Mouse (Mus musculus) liver, embryonic 14.5 days (tissue): ENCODE data around the gene Maats1. TPM values are rescaled to one million over a fixed set of nuclear protein-coding genes. Genes with fewer than 3 reads are reported as not detected.

Source experiments
- ATAC-seq: fragments of 200-750 bp; cut with Nextera tagmentation; 2 replicates; pipeline ENCODE4 v1.8.0; 2017; ENCODE audit warnings: moderate number of reproducible peaks, mild to moderate bottlenecking, moderate library complexity; ENCODE audit not compliant: insufficient read depth
- DNase-seq, 3 experiments: peaks; one replicate each; pipeline ENCODE4 v3.0.0-alpha.2; 2012 to 2013; ENCODE audit warnings: low read depth in 3 of 3, low spot score in 3 of 3
- H3K27ac ChIP-seq: fragments of 300-500 bp; sonication (generic); 2 replicates; pipeline ENCODE4 v1.5.1; 2014; ENCODE audit warnings: moderate library complexity, mild to moderate bottlenecking, control low read depth, inconsistent platforms
- H3K27me3 ChIP-seq: fragments of 300-500 bp; sonication (generic); 2 replicates; pipeline ENCODE4 v1.6.1; 2014; ENCODE audit warnings: mild to moderate bottlenecking, low read length, moderate library complexity; ENCODE audit not compliant: control insufficient read depth, insufficient read depth
- H3K36me3 ChIP-seq: fragments of 300-500 bp; sonication (generic); replicated peaks from 2 replicates; pipeline ENCODE4 v1.6.1; 2014; ENCODE audit warnings: low read depth; ENCODE audit not compliant: control insufficient read depth, insufficient read depth
- H3K4me1 ChIP-seq, 2 experiments: fragments of 200-500 bp in 1 of 2; fragments of 300-500 bp in 1 of 2; sonication (generic) in 1 of 2; replicated peaks; 2 replicates each; pipeline ENCODE4 v1.6.1; 2012 to 2014; ENCODE audit warnings: antibody characterized with exemption in 1 of 2, inconsistent platforms in 1 of 2, low read length in 1 of 2; ENCODE audit not compliant: control insufficient read depth in 2 of 2, insufficient read depth in 2 of 2
- H3K4me2 ChIP-seq: fragments of 300-500 bp; sonication (generic); 2 replicates; pipeline ENCODE4 v1.6.1; 2014; ENCODE audit warnings: low read depth, mild to moderate bottlenecking, control low read depth, moderate library complexity
- H3K4me3 ChIP-seq, 2 experiments: fragments of 200-500 bp in 1 of 2; fragments of 300-500 bp in 1 of 2; sonication (generic) in 1 of 2; 2 replicates each; pipeline ENCODE4 v1.5.1; 2012 to 2014; ENCODE audit warnings: low read depth in 2 of 2, low read length in 2 of 2, mild to moderate bottlenecking in 2 of 2, control low read depth in 1 of 2, inconsistent platforms in 1 of 2, moderate library complexity in 1 of 2; ENCODE audit not compliant: insufficient read depth in 1 of 2
- H3K9ac ChIP-seq: fragments of 300-500 bp; sonication (generic); replicated peaks from 2 replicates; pipeline ENCODE4 v1.6.1; 2014; ENCODE audit warnings: mild to moderate bottlenecking, control low read depth, moderate library complexity
- H3K9me3 ChIP-seq: fragments of 300-500 bp; sonication (generic); 2 replicates; pipeline ENCODE4 v1.6.1; 2016; ENCODE audit warnings: low read length, mixed read lengths; ENCODE audit not compliant: control insufficient read depth
- CTCF ChIP-seq: IDR thresholded peaks from 2 replicates; pipeline ENCODE4 v1.5.1; 2016; ENCODE audit warnings: antibody characterized with exemption, low read depth, control low read depth
- EP300 ChIP-seq: IDR thresholded peaks from 2 replicates; pipeline ENCODE4 v1.6.1; 2016; ENCODE audit warnings: antibody characterized with exemption, low read depth
- WGBS: fragments of 180-500 bp; shearing (Covaris S2); extraction: QIAGEN DNeasy Blood & Tissue Kit; methylation state at CpG from one replicate; pipeline ENCODE4 v1.1.7; 2014; ENCODE audit not compliant: insufficient replicate concordance; 5-methylcytosine and 5-hydroxymethylcytosine counted together
- polyA plus RNA-seq, 2 experiments: library from polyadenylated mRNA; depleted of rRNA in 1 of 2; stranded (reverse) in 1 of 2; unstranded in 1 of 2; fragments of >200 nt; fragmentation: Nextera tagmentation in 1 of 2; extraction: Ambion mirVana in 1 of 2; gene quantifications; 2 replicates each; pipeline versions ENCODE4 v1.2.1 to v1.2.3; 2012 to 2014

The Maats1 gene
- polyA plus RNA-seq, 2 experiments = 0.01 TPM; not detected in 1

DNA sequence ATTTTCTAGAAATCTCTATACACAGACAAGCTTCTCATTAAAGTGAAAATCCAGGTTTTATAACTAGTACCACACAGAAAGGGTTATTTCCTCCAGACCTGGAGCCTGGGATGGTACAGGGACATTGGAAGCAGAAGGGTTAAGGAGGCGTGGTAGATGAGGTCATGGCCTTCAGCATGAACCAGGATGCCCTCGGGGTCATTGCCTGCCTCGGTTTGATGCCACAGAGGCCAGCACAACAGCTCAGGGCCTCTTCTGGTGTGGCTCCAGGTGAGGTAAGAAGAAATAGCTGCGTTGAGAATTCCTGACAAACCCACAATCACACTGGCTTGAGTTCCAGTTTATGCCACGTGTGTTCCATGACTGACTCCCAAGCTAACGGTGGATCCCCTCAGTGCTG is 53.1 kb downstream of the Maats1 start:
- DNase-seq (no peak), ATAC-seq (no peak; the same call in 1 of the 2 replicates)
- Histone ChIP-seq H3K4me2 (0 out of 2 replicates have a peak overlapping the region, but pooled peaks have one; percentile 6), H3K27ac (no peak overlapping the region), H3K9me3 (no peaks in the 10 kb centered on the region), H3K4me1 (peaks cover 0 to 24% of the 10 kb centered on the region in 2 experiments; a peak in 2 of 4 replicates), H3K27me3 (no peaks in the 10 kb centered on the region), H3K9ac (no peak overlapping the region), H3K36me3 (no peaks in the 10 kb centered on the region), H3K4me3 (no peak overlapping the region)
- 20% methylated on average over 6 of the region's 6 CpGs for WGBS
- no peak for TF ChIP-seq CTCF
- TF ChIP-seq EP300 = no peak

DNA sequence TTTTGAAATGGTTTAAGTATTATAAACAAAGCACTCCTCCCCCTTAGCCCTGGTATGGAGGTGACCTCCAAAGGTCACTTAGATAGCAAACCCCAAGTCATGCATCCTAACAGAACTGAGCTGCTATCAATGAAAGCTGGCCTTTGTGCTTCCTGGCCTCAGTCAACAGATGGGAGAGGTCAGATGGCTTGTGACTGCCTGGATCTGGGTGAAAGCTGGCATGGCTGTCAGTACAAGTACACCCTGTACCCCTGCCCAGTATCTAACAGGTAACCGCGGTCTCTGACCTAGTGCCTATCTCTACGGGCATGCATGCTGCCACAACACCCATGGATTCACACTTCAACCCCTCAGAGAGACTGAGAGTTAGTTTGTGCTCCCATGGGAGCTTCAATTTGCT is 54.2 kb downstream of the Maats1 start:
- H3K4me3 ChIP-seq = no peak overlapping the region
- peak overlapping the region; percentile 2; the same call in 1 of the 2 replicates for H3K4me2 ChIP-seq
- ATAC-seq = peak; percentile 73
- H3K9ac ChIP-seq = no peak overlapping the region
- 58% methylated on average over 3 of the region's 3 CpGs for WGBS
- no peaks in the 10 kb centered on the region for H3K27me3 ChIP-seq
- no peak overlapping the region for H3K27ac ChIP-seq
- no peaks in the 10 kb centered on the region for H3K36me3 ChIP-seq
- TF ChIP-seq CTCF = no peak
- no peak for TF ChIP-seq EP300
- no peaks in the 10 kb centered on the region for H3K9me3 ChIP-seq
- H3K4me1 ChIP-seq = peaks cover 0 to 24% of the 10 kb centered on the region in 2 experiments; a peak in 2 of 4 replicates
- no peak for DNase-seq

DNA sequence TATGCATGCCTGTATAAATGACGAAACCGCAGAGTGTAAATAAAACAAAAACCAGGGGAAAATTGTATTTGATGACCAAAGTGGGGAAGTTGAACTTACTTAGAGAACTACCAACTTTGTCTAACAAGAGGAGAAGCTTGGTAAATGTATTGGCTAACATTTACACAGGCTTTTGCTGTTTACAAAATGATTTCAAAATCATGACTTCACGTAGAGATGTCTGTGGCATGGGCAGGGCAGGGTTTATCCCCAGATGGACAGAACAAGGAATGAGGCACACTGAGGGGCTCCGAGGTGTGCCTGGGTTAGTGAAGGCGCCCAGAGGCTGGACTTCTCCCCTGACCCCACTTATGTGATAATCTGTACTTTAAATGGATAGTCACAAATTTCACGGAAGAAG is 54.6 kb downstream of the Maats1 start:
- TF ChIP-seq EP300 = no peak
- 56% methylated on average over 6 of the region's 6 CpGs for WGBS
- H3K27ac ChIP-seq = no peak overlapping the region

DNA sequence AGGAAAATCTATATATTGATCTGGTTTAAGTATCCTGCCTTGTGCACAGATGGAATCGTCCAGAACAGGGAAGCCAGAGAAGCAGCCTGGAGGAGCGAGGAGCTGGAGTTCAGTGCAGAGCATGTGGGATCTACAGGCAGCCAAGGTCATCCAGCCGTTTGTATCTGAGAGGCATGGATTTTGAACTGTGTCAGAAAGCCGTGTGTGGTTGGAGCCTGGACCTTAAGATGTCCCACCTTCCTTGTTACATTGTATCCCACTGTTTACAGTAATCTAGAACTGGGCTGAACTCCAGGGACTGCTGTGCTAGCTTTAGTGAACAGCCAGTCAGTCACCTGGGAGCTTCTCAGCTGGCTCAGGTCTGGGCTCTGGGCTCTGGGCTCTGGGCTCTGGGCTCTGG is 55.4 kb downstream of the Maats1 start:
- DNase-seq (no peak), ATAC-seq (no peak)
- Histone ChIP-seq H3K27ac (no peak overlapping the region; the same call in 1 of the 2 replicates), H3K27me3 (no peaks in the 10 kb centered on the region), H3K4me1 (peaks cover 0 to 24% of the 10 kb centered on the region in 2 experiments; a peak in 2 of 4 replicates), H3K4me3 (no peak overlapping the region), H3K4me2 (no peak overlapping the region), H3K9ac (no peak overlapping the region), H3K9me3 (no peaks in the 10 kb centered on the region), H3K36me3 (no peaks in the 10 kb centered on the region)
- TF ChIP-seq EP300 = no peak
- no peak for TF ChIP-seq CTCF
- WGBS = 48% methylated on average over 4 of the region's 4 CpGs

More for the DNA sequence above, 54.6 kb downstream of the Maats1 start:
- no peak overlapping the region; the same call in 1 of the 2 replicates for H3K4me2 ChIP-seq
- DNase-seq (no peak), ATAC-seq (peak; percentile 44)
- H3K9me3 ChIP-seq = no peaks in the 10 kb centered on the region
- H3K36me3 ChIP-seq = no peaks in the 10 kb centered on the region
- H3K4me1 ChIP-seq = peaks cover 0 to 24% of the 10 kb centered on the region in 2 experiments; a peak in 2 of 4 replicates
- no peaks in the 10 kb centered on the region for H3K27me3 ChIP-seq
- no peak overlapping the region for H3K9ac ChIP-seq
- no peak overlapping the region for H3K4me3 ChIP-seq

DNA sequence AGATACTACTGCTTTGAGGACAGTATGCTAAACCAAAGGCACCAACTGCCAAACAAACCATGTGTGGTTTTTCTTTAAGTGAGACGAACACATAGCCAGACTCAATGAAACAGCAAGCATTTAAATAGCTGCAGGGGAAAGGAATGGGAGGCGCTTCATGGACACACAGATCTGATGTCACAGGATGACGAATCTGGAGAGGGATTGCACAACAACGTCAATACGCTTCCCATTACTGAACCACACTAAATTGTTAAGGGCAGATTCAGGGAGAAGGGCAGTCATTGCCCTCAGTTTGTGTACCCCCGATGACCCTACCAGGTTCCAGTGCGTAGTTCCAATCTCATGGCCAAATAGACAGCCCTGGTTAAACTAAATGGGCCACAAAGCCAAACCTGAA is 56.1 kb downstream of the Maats1 start:
- Histone ChIP-seq H3K36me3 (no peaks in the 10 kb centered on the region), H3K4me1 (peaks cover 0 to 26% of the 10 kb centered on the region in 2 experiments; a peak in 2 of 4 replicates), H3K4me3 (no peak overlapping the region), H3K4me2 (no peak overlapping the region), H3K9me3 (no peaks in the 10 kb centered on the region), H3K27ac (no peak overlapping the region), H3K27me3 (no peaks in the 10 kb centered on the region), H3K9ac (no peak overlapping the region)
- 61% methylated on average over 7 of the region's 7 CpGs for WGBS
- no peak for ATAC-seq
- peak in 1 of 3 experiments; percentile 36 for DNase-seq
- TF ChIP-seq EP300 = no peak
- TF ChIP-seq CTCF = no peak
